In genomic region chr16:22264962-22265848, GRCm38 (mm10) we compare ENCODE assay signal across 8 mouse cellular contexts. TPM values are rescaled to one million over a fixed set of nuclear protein-coding genes. Genes with fewer than 3 reads are reported as not detected.
DNase-seq lines count a peak whose midpoint lies in the region; ATAC-seq and TF ChIP-seq lines count a peak whose summit lies in the region.

No protein-coding gene starts in this region.

- peak overlapping the region; percentile 98 for H3K4me3 ChIP-seq in cortical plate, adult 2 months (ENCODE audit: insufficient read depth, low read length)

- ATAC-seq in inflammation-experienced regulatory T-cells, adult 6 months: peak; percentile 39
- ATAC-seq in megakaryocyte progenitor cell, adult 5-6 weeks (replicated peaks; ENCODE audit: poor library complexity): peak; percentile 55

- no peak for TF ChIP-seq POLR2A in cortical plate, adult 2 months (IDR thresholded peaks at IDR 0.05; ENCODE audit: extremely low read depth, insufficient read depth, low read length)

- peaks cover 3% of the 10 kb centered on the region for H3K4me1 ChIP-seq in cortical plate, adult 2 months (ENCODE audit: control insufficient read depth, insufficient read depth, low read length)

- TF ChIP-seq CTCF in cortical plate, adult 2 months (IDR thresholded peaks at IDR 0.05; ENCODE audit: extremely low read depth, insufficient read depth, low read length): no peak

- intact Hi-C loops in left cerebral cortex, postnatal 10 days (cut with DNase I): no loop called here

- H3K27ac ChIP-seq in cortical plate, adult 2 months (ENCODE audit: insufficient read depth, low read length): peak overlapping the region; percentile 95

- peak; percentile 89 for DNase-seq in adipocyte (ENCODE audit: low spot score)
- peak; percentile 95 for DNase-seq in gastrocnemius, postnatal 10 days
- DNase-seq in left cerebral cortex, postnatal 10 days (ENCODE audit: extremely low spot score in 1 of 2, low spot score in 2 of 2): peak; percentile 76 to 94
- DNase-seq in right cerebral cortex, postnatal 14 days: peak; percentile 93
- peak; percentile 90 for DNase-seq in urinary bladder, postnatal 25 days (ENCODE audit: low spot score)

RNA-seq across cellular contexts. Expression of gene Tra2b, which starts 0.6 kb away (rescaled TPM):
- 65.6 and 72.6 TPM in 2 replicates for polyA plus RNA-seq in cortical plate, adult 2 months (2012; rRNA removed)
- 10 to 100 TPM; 53.2 to 68.2 TPM for total RNA-seq in gastrocnemius, postnatal 10 days (2021)
- 100 to 1,000 TPM; 282 to 459 (median 451) TPM for polyA plus RNA-seq in inflammation-experienced regulatory T-cells, adult 6 months (2017; shearing (Covaris generic))
- total RNA-seq in left cerebral cortex, postnatal 10 days (2021): 10 to 100 TPM; 87.1 to 92.8 TPM
- total RNA-seq in megakaryocyte progenitor cell, adult 5-6 weeks (2015): 354 and 364 TPM in 2 replicates
- 493 and 597 TPM in 2 replicates for total RNA-seq in megakaryocyte progenitor cell, adult 5-6 weeks (2017)

Comparison
In these comparisons a context has a peak if more than half of its experiments do, and no peak if none do; other contexts are left out.
1. Peak in every context shown above with its lines: DNase-seq, ATAC-seq, H3K4me3 ChIP-seq and H3K27ac ChIP-seq.